Comparison of ENCODE assay signal across 8 mouse cellular contexts in genomic region chr12:110851414-110851813, GRCm38 (mm10). TPM values are rescaled to one million over a fixed set of nuclear protein-coding genes. Genes with fewer than 3 reads are reported as not detected.
DNase-seq lines count a peak whose midpoint lies in the region; ATAC-seq and TF ChIP-seq lines count a peak whose summit lies in the region.

No protein-coding gene starts in this region.

- DNase-seq in lung, adult 2 months = no peak
- peak; percentile 60 for DNase-seq in c-Kit-positive CD71-positive TER-119-positive erythroid progenitor cells, embryonic 14.5 days (ENCODE audit: low spot score)
- DNase-seq in naive thymus-derived CD4-positive, alpha-beta T cell, adult 2 months (ENCODE audit: low read depth) = peak; percentile 51
- DNase-seq in cerebellum, postnatal 36 days = no peak
- no peak for DNase-seq in kidney, postnatal 10 days
- no peak for DNase-seq in heart, postnatal 4 days

- peaks cover 12% of the 10 kb centered on the region for H3K4me1 ChIP-seq in lung, embryonic 15.5 days
- peaks cover 2% of the 10 kb centered on the region; the same call in 1 of the 2 replicates for H3K4me1 ChIP-seq in lung, adult 2 months (ENCODE audit: control insufficient read depth, insufficient read depth, low read length)
- H3K4me1 ChIP-seq in intestine, embryonic 16.5 days (ENCODE audit: control insufficient read depth, insufficient read depth, low read length) = peaks cover 16% of the 10 kb centered on the region

- no peak overlapping the region; the same call in 1 of the 2 replicates for H3K9ac ChIP-seq in lung, embryonic 15.5 days
- peak overlapping the region; percentile 89 for H3K9ac ChIP-seq in intestine, embryonic 16.5 days (ENCODE audit: low read depth, low read length)

- H3K27me3 ChIP-seq in lung, embryonic 15.5 days = no peaks in the 10 kb centered on the region
- H3K27me3 ChIP-seq in intestine, embryonic 16.5 days (replicated peaks; ENCODE audit: control insufficient read depth, insufficient read depth, low read length) = no peaks in the 10 kb centered on the region

- ATAC-seq in lung, embryonic 15.5 days (ENCODE audit: borderline replicate concordance, extremely low read depth, low FRiP score, low TSS enrichment) = no peak
- no peak for ATAC-seq in intestine, embryonic 16.5 days

- H3K4me3 ChIP-seq in lung, embryonic 15.5 days = peak overlapping the region; percentile 89
- no peak overlapping the region for H3K4me3 ChIP-seq in lung, adult 2 months (replicated peaks; ENCODE audit: extremely low read depth, low read depth, low read length)
- H3K4me3 ChIP-seq in intestine, embryonic 16.5 days (ENCODE audit: low read length) = peak overlapping the region; percentile 76

- H3K27ac ChIP-seq in lung, embryonic 15.5 days = no peak overlapping the region
- no peak overlapping the region for H3K27ac ChIP-seq in intestine, embryonic 16.5 days (ENCODE audit: low read length)

- 70% methylated on average over 12 of the region's 12 CpGs for WGBS in lung, embryonic 15.5 days
- WGBS in lung, adult 2 months = 60% methylated on average over 12 of the region's 12 CpGs
- WGBS in intestine, embryonic 16.5 days = 59% methylated on average over 12 of the region's 12 CpGs

- no peaks in the 10 kb centered on the region for H3K9me3 ChIP-seq in lung, embryonic 15.5 days
- H3K9me3 ChIP-seq in intestine, embryonic 16.5 days (ENCODE audit: control insufficient read depth, low read length) = no peaks in the 10 kb centered on the region

- H3K36me3 ChIP-seq in lung, embryonic 15.5 days = peaks cover 11% of the 10 kb centered on the region; the same call in 1 of the 2 replicates
- no peaks in the 10 kb centered on the region; the same call in 1 of the 2 replicates for H3K36me3 ChIP-seq in intestine, embryonic 16.5 days (ENCODE audit: control insufficient read depth, insufficient read depth, low read length)

- no peak for TF ChIP-seq CTCF in lung, adult 2 months (IDR thresholded peaks at IDR 0.05; ENCODE audit: insufficient read depth, low read length)

- peak overlapping the region; percentile 77 for H3K4me2 ChIP-seq in lung, embryonic 15.5 days
- peak overlapping the region; percentile 67 for H3K4me2 ChIP-seq in intestine, embryonic 16.5 days (ENCODE audit: low read depth, low read length)

- TF ChIP-seq POLR2A in lung, adult 2 months (IDR thresholded peaks at IDR 0.05; ENCODE audit: borderline replicate concordance, extremely low read depth, low read depth, low read length) = no peak

RNA-seq across cellular contexts. Expression of gene Zfp839, which starts 1.4 kb away (rescaled TPM):
- 4.7 and 6.2 TPM in 2 replicates for polyA plus RNA-seq in lung, embryonic 15.5 days (2015; fragmentation: Nextera tagmentation; extraction: Ambion mirVana)
- 5.2 and 5.7 TPM in 2 replicates for polyA plus RNA-seq in lung, adult 2 months (2012; rRNA removed)
- 3.7 and 4.9 TPM in 2 replicates for polyA plus RNA-seq in intestine, embryonic 16.5 days (2015; fragmentation: Nextera tagmentation; extraction: Ambion mirVana)
- 1 to 10 TPM; 6.7 to 6.9 TPM for total RNA-seq in heart, postnatal 4 days (2021)

RNA-seq across cellular contexts. Expression of gene Mok, which starts 10.7 kb away (rescaled TPM):
- 7.1 and 7.4 TPM in 2 replicates for polyA plus RNA-seq in lung, embryonic 15.5 days (2015; fragmentation: Nextera tagmentation; extraction: Ambion mirVana)
- 4.2 and 4.7 TPM in 2 replicates for polyA plus RNA-seq in lung, adult 2 months (2012; rRNA removed)
- polyA plus RNA-seq in intestine, embryonic 16.5 days (2015; fragmentation: Nextera tagmentation; extraction: Ambion mirVana) = 1.7 and 2.9 TPM in 2 replicates
- 1 to 10 TPM; 1.3 to 1.6 TPM for total RNA-seq in heart, postnatal 4 days (2021)

RNA-seq across cellular contexts. Expression of gene Cinp, which starts 37.5 kb away (rescaled TPM):
- 73.7 and 79.1 TPM in 2 replicates for polyA plus RNA-seq in lung, embryonic 15.5 days (2015; fragmentation: Nextera tagmentation; extraction: Ambion mirVana)
- polyA plus RNA-seq in lung, adult 2 months (2012; rRNA removed) = 30.2 and 34.8 TPM in 2 replicates
- 65.0 and 72.7 TPM in 2 replicates for polyA plus RNA-seq in intestine, embryonic 16.5 days (2015; fragmentation: Nextera tagmentation; extraction: Ambion mirVana)
- 10 to 100 TPM; 45.7 to 50.1 TPM for total RNA-seq in heart, postnatal 4 days (2021)

RNA-seq across cellular contexts. Expression of gene Tecpr2, which starts 37.6 kb away (rescaled TPM):
- 3.1 and 3.3 TPM in 2 replicates for polyA plus RNA-seq in lung, embryonic 15.5 days (2015; fragmentation: Nextera tagmentation; extraction: Ambion mirVana)
- polyA plus RNA-seq in lung, adult 2 months (2012; rRNA removed) = 5.2 and 5.3 TPM in 2 replicates
- polyA plus RNA-seq in intestine, embryonic 16.5 days (2015; fragmentation: Nextera tagmentation; extraction: Ambion mirVana) = 2.2 and 2.4 TPM in 2 replicates
- 1 to 10 TPM; 5.2 to 6.0 TPM for total RNA-seq in heart, postnatal 4 days (2021)

Comparison
In these comparisons a context has a peak if more than half of its experiments do, and no peak if none do; other contexts are left out.
1. DNase-seq: peak in c-Kit-positive CD71-positive TER-119-positive erythroid progenitor cells, embryonic 14.5 days (single experiment) and naive thymus-derived CD4-positive, alpha-beta T cell, adult 2 months (single experiment); none in lung, adult 2 months (single experiment), cerebellum, postnatal 36 days (0 of 2), kidney, postnatal 10 days (single experiment) and heart, postnatal 4 days (single experiment).